Mouse (Mus musculus) forebrain, embryonic 14.5 days (tissue): ENCODE data around the gene Lrba. TPM values are rescaled to one million over a fixed set of nuclear protein-coding genes. Genes with fewer than 3 reads are reported as not detected.

ENCODE experiments used
- ATAC-seq: fragments of 200-750 bp; cut with Nextera tagmentation; 2 replicates; pipeline ENCODE4 v1.8.0; 2017; ENCODE audit warnings: mild to moderate bottlenecking, moderate library complexity
- DNase-seq: peaks from one replicate; pipeline ENCODE4 v3.0.0-alpha.2; 2015; ENCODE audit warnings: low spot score
- H3K27ac ChIP-seq: fragments of 300-500 bp; sonication (generic); 2 replicates; pipeline ENCODE4 v1.5.1; 2014; ENCODE audit warnings: low read depth, mild to moderate bottlenecking, control low read depth, low read length, moderate library complexity
- H3K27me3 ChIP-seq: fragments of 300-500 bp; sonication (generic); replicated peaks from 2 replicates; pipeline ENCODE4 v1.6.1; 2014; ENCODE audit warnings: low read length, control low read depth, mixed read lengths; ENCODE audit not compliant: control insufficient read depth, insufficient read depth
- H3K36me3 ChIP-seq: fragments of 300-500 bp; sonication (generic); 2 replicates; pipeline ENCODE4 v1.6.1; 2014; ENCODE audit warnings: low read length, control low read depth; ENCODE audit not compliant: control insufficient read depth, insufficient read depth
- H3K4me1 ChIP-seq: fragments of 300-500 bp; sonication (generic); 2 replicates; pipeline ENCODE4 v1.6.1; 2014; ENCODE audit warnings: antibody characterized with exemption, low read length, control low read depth; ENCODE audit not compliant: control insufficient read depth, insufficient read depth
- H3K4me2 ChIP-seq: fragments of 300-500 bp; sonication (generic); 2 replicates; pipeline ENCODE4 v1.6.1; 2014; ENCODE audit warnings: mild to moderate bottlenecking, control low read depth, low read length
- H3K4me3 ChIP-seq: fragments of 300-500 bp; sonication (generic); 2 replicates; pipeline ENCODE4 v1.5.1; 2014; ENCODE audit warnings: low read depth, low read length, control low read depth
- H3K9ac ChIP-seq: fragments of 300-500 bp; sonication (generic); 2 replicates; pipeline ENCODE4 v1.6.1; 2014; ENCODE audit warnings: mild to moderate bottlenecking, low read length, control low read depth, moderate library complexity
- H3K9me3 ChIP-seq: fragments of 300-500 bp; sonication (generic); replicated peaks from 2 replicates; pipeline ENCODE4 v1.6.1; 2016; ENCODE audit warnings: low read length, control low read depth, mixed read lengths; ENCODE audit not compliant: control insufficient read depth
- WGBS: fragments of 180-500 bp; shearing (Covaris S2); extraction: QIAGEN DNeasy Blood & Tissue Kit; methylation state at CpG from one replicate; pipeline ENCODE4 v1.1.7; 2014; 5-methylcytosine and 5-hydroxymethylcytosine counted together
- polyA plus RNA-seq: library from polyadenylated mRNA; unstranded; fragments of >200 nt; fragmentation: Nextera tagmentation; extraction: Ambion mirVana; gene quantifications from 2 replicates; pipeline ENCODE4 v1.2.1, GENCODE M21; 2014

Lrba gene
- polyA plus RNA-seq, 1 experiment from 2014 or later = 2.9 TPM

- Histone ChIP-seq H3K4me1 (no peaks in the 10 kb centered on the region), H3K4me2 (no peak overlapping the region), H3K27ac (no peak overlapping the region), H3K4me3 (no peak overlapping the region), H3K9me3 (no peaks in the 10 kb centered on the region), H3K27me3 (no peaks in the 10 kb centered on the region), H3K9ac (no peak overlapping the region), H3K36me3 (no peaks in the 10 kb centered on the region)
- ATAC-seq (no peak), DNase-seq (no peak)
- WGBS = 78% methylated on average over 1 of the region's 1 CpGs
These were observed 532.1 kb downstream of the Lrba start for GRCm38 (mm10) chr3:86756548-86756947.

DNA sequence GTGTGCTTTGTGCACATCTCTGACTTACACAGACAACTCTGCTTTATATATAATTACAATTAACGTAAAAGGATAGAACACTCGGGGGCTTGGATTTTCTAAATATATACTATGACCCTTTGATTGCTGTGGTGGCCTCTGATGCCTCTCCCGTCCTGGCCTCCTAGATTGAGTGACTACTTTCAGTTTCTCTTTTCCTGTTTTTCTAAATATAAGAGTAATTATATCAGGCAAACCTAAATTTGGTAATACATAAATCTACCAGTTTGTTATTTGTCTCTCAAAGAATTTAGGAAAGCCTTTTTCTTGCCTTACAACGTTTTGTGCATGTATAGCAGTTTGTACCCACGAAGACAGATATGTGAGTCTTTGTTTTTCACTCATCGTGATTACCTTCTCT, 534.2 kb downstream of the Lrba start:
- H3K4me3 ChIP-seq = no peak overlapping the region
- no peaks in the 10 kb centered on the region for H3K9me3 ChIP-seq
- H3K9ac ChIP-seq = no peak overlapping the region
- no peaks in the 10 kb centered on the region for H3K27me3 ChIP-seq
- 88% methylated on average over 6 of the region's 6 CpGs for WGBS
- H3K4me1 ChIP-seq = no peaks in the 10 kb centered on the region
- no peaks in the 10 kb centered on the region for H3K36me3 ChIP-seq
- no peak overlapping the region for H3K27ac ChIP-seq
- no peak for ATAC-seq
- H3K4me2 ChIP-seq = no peak overlapping the region
- DNase-seq = no peak

GRCm38 (mm10) chr3:86759383-86759782, 534.9 kb downstream of the Lrba start:
- ATAC-seq (no peak), DNase-seq (no peak)
- WGBS = 82% methylated on average over 1 of the region's 1 CpGs
- Histone ChIP-seq H3K27ac (no peak overlapping the region), H3K4me3 (no peak overlapping the region), H3K36me3 (no peaks in the 10 kb centered on the region), H3K27me3 (no peaks in the 10 kb centered on the region), H3K4me2 (no peak overlapping the region), H3K9ac (no peak overlapping the region), H3K4me1 (no peaks in the 10 kb centered on the region), H3K9me3 (no peaks in the 10 kb centered on the region)

DNA sequence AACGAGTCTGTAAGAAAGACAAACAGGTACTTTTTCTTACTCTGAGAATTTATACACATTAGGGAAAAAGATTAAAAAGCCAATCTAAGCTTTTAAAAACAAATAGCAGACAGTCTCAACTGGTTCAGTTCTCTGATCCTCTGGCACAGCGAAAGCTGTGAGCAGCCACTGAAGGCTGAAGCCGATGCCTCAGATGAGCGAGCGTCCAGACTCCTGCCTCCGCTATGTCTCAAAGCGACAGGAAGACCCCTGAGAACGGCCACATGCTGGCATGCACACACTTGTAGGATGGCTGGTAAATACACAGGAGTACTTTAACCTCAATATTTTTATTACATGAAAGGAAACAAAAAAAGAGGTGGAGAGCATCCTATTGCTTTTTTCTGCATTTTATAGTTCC, 535.4 kb downstream of the Lrba start:
- Histone ChIP-seq H3K4me3 (no peak overlapping the region), H3K27ac (no peak overlapping the region), H3K27me3 (no peaks in the 10 kb centered on the region), H3K9ac (no peak overlapping the region), H3K4me1 (no peaks in the 10 kb centered on the region), H3K9me3 (no peaks in the 10 kb centered on the region), H3K4me2 (no peak overlapping the region), H3K36me3 (no peaks in the 10 kb centered on the region)
- no peak for DNase-seq
- no peak for ATAC-seq
- WGBS = 61% methylated on average over 8 of the region's 8 CpGs

- no peak for DNase-seq
These were observed 536.0 kb downstream of the Lrba start for GRCm38 (mm10) chr3:86760474-86760873.

GRCm38 (mm10) chr3:86761095-86762035, 536.9 kb downstream of the Lrba start:
- DNase-seq (peak; percentile 93), ATAC-seq (peak; percentile 94)
- no peak overlapping the region for H3K9ac ChIP-seq
- WGBS = 68% methylated on average over 9 of the region's 9 CpGs
- H3K4me2 ChIP-seq = no peak overlapping the region
- no peaks in the 10 kb centered on the region for H3K9me3 ChIP-seq
- no peak overlapping the region for H3K4me3 ChIP-seq
- no peaks in the 10 kb centered on the region for H3K36me3 ChIP-seq
- no peaks in the 10 kb centered on the region for H3K27me3 ChIP-seq
- H3K27ac ChIP-seq = no peak overlapping the region
- H3K4me1 ChIP-seq = no peaks in the 10 kb centered on the region

More at GRCm38 (mm10) chr3:86760474-86760873, 536.0 kb downstream of the Lrba start:
- Histone ChIP-seq H3K36me3 (no peaks in the 10 kb centered on the region), H3K9me3 (no peaks in the 10 kb centered on the region), H3K27me3 (no peaks in the 10 kb centered on the region), H3K9ac (no peak overlapping the region), H3K4me1 (no peaks in the 10 kb centered on the region), H3K4me2 (no peak overlapping the region), H3K4me3 (no peak overlapping the region), H3K27ac (no peak overlapping the region)
- ATAC-seq = no peak
- WGBS = 65% methylated on average over 7 of the region's 7 CpGs

- Histone ChIP-seq H3K9ac (no peak overlapping the region), H3K4me1 (no peaks in the 10 kb centered on the region), H3K27ac (no peak overlapping the region), H3K4me2 (no peak overlapping the region), H3K4me3 (no peak overlapping the region), H3K9me3 (no peaks in the 10 kb centered on the region), H3K27me3 (no peaks in the 10 kb centered on the region), H3K36me3 (no peaks in the 10 kb centered on the region)
- WGBS = 91% methylated on average over 6 of the region's 6 CpGs
- DNase-seq (no peak), ATAC-seq (peak; percentile 46; the same call in 1 of the 2 replicates)
These were observed 537.5 kb downstream of the Lrba start for GRCm38 (mm10) chr3:86762036-86762415.

DNA sequence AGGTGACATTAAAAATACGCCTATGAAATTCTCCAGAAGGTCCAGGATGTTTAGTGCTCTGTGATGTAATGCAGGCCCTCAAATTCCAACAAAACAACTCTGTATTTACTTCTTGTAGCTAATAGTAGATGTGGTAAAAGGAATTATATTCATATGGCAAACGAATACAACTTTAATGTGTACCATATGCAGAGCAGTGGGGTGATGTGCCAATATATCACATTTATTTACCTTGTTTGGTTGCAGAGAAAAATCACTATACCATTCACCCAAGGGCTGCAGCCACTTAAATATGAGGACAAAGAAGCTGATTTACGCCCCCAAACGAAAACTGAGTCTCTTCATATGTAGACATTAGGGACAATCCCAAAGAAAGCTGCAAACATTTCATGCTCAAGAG, 538.0 kb downstream of the Lrba start:
- Histone ChIP-seq H3K9ac (no peak overlapping the region), H3K4me3 (no peak overlapping the region), H3K27me3 (no peaks in the 10 kb centered on the region), H3K27ac (no peak overlapping the region), H3K36me3 (no peaks in the 10 kb centered on the region), H3K4me1 (no peaks in the 10 kb centered on the region), H3K4me2 (no peak overlapping the region), H3K9me3 (no peaks in the 10 kb centered on the region)
- 90% methylated on average over 4 of the region's 4 CpGs for WGBS
- no peak for DNase-seq
- no peak for ATAC-seq

GRCm38 (mm10) chr3:86768553-86768952, 544.1 kb downstream of the Lrba start:
- Histone ChIP-seq H3K4me2 (no peak overlapping the region), H3K4me1 (no peaks in the 10 kb centered on the region), H3K9ac (no peak overlapping the region), H3K4me3 (no peak overlapping the region), H3K27me3 (no peaks in the 10 kb centered on the region), H3K36me3 (no peaks in the 10 kb centered on the region), H3K9me3 (no peaks in the 10 kb centered on the region), H3K27ac (no peak overlapping the region)
- ATAC-seq (no peak), DNase-seq (no peak)
- WGBS = 19% methylated on average over 8 of the region's 8 CpGs
